Mouse (Mus musculus) forebrain, postnatal 0 days (tissue): ENCODE measurements around the gene Tns3. TPM values are rescaled to one million over a fixed set of nuclear protein-coding genes. Genes with fewer than 3 reads are reported as not detected.

ENCODE experiments used
- ATAC-seq: fragments of 200-750 bp; cut with Nextera tagmentation; 2 replicates; pipeline ENCODE4 v1.8.0; 2017; ENCODE audit warnings: mild to moderate bottlenecking, moderate library complexity
- DNase-seq: peaks from one replicate; pipeline ENCODE4 v3.0.0-alpha.2; 2015
- H3K27ac ChIP-seq: fragments of 300-500 bp; sonication (generic); 2 replicates; pipeline ENCODE4 v1.5.1; 2014; ENCODE audit warnings: low read depth, mild to moderate bottlenecking, antibody characterized with exemption, low read length, moderate library complexity, mixed read lengths
- H3K27me3 ChIP-seq: fragments of 300-500 bp; sonication (generic); 2 replicates; pipeline ENCODE4 v1.6.1; 2014; ENCODE audit warnings: mild to moderate bottlenecking, low read length, mixed read lengths; ENCODE audit not compliant: insufficient read depth
- H3K36me3 ChIP-seq: fragments of 300-500 bp; sonication (generic); 2 replicates; pipeline ENCODE4 v1.6.1; 2014; ENCODE audit warnings: mild to moderate bottlenecking, moderate library complexity; ENCODE audit not compliant: insufficient read depth
- H3K4me1 ChIP-seq: fragments of 300-500 bp; sonication (generic); 2 replicates; pipeline ENCODE4 v1.6.1; 2014; ENCODE audit warnings: antibody characterized with exemption; ENCODE audit not compliant: insufficient read depth
- H3K4me2 ChIP-seq: fragments of 300-500 bp; sonication (generic); 2 replicates; pipeline ENCODE4 v1.6.1; 2014; ENCODE audit warnings: low read depth, mild to moderate bottlenecking, moderate library complexity
- H3K4me3 ChIP-seq: fragments of 300-500 bp; sonication (generic); 2 replicates; pipeline ENCODE4 v1.5.1; 2014; ENCODE audit warnings: low read depth, low read length, mixed read lengths
- H3K9ac ChIP-seq: fragments of 300-500 bp; sonication (generic); 2 replicates; pipeline ENCODE4 v1.6.1; 2014; ENCODE audit warnings: mild to moderate bottlenecking
- H3K9me3 ChIP-seq: fragments of 300-500 bp; sonication (generic); 2 replicates; pipeline ENCODE4 v1.6.1; 2016; ENCODE audit warnings: low read length
- CTCF ChIP-seq: sonication (generic); IDR thresholded peaks from 2 replicates; pipeline ENCODE4 v1.5.1; 2016; ENCODE audit warnings: antibody characterized with exemption, control low read depth, low read depth
- WGBS: fragments of 180-500 bp; shearing (Covaris S2); extraction: QIAGEN DNeasy Blood & Tissue Kit; methylation state at CpG from one replicate; pipeline ENCODE4 v1.1.7; 2014; 5-methylcytosine and 5-hydroxymethylcytosine counted together
- polyA plus RNA-seq: library from polyadenylated mRNA; unstranded; fragments of >200 nt; fragmentation: Nextera tagmentation; extraction: Ambion mirVana; gene quantifications from 2 replicates; pipeline ENCODE4 v1.2.1, GENCODE M21; 2015
- total RNA-seq: library from RNA; depleted of rRNA; stranded (reverse); fragments of >200 nt; gene quantifications from 2 replicates; pipeline ENCODE4 v1.2.3, GENCODE M21; 2014

The Tns3 gene
- total and polyA plus RNA-seq, 2 experiments from 2014 or later: 6.2 to 26.5 TPM

DNA sequence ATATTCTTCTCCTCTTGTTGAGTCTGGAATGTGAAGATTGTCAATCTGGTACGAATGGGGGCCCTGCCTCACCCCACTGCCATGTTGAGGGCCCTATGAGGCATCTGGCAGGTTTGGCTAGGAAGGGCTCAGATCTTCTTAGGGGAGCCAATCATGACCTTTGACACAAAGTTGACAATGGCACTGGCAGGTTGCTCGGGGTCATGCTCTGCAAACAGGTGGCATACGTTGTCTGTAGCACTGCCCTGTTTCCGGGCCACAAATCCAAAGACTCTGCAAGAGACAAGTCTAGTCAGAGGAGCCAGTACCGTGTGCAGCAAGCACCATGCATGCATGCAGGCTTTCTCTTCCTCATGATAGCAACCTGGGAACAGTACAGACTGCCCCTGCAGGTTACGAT is 230.0 kb downstream of the Tns3 start:
- H3K4me1 ChIP-seq: no peaks in the 10 kb centered on the region
- no peak overlapping the region for H3K4me2 ChIP-seq
- ATAC-seq (no peak), DNase-seq (no peak)
- no peaks in the 10 kb centered on the region for H3K27me3 ChIP-seq
- H3K4me3 ChIP-seq: no peak overlapping the region
- H3K27ac ChIP-seq: no peak overlapping the region
- no peaks in the 10 kb centered on the region for H3K36me3 ChIP-seq
- H3K9ac ChIP-seq: no peak overlapping the region
- 95% methylated on average over 6 of the region's 6 CpGs for WGBS
- no peak for TF ChIP-seq CTCF
- H3K9me3 ChIP-seq: no peaks in the 10 kb centered on the region

DNA sequence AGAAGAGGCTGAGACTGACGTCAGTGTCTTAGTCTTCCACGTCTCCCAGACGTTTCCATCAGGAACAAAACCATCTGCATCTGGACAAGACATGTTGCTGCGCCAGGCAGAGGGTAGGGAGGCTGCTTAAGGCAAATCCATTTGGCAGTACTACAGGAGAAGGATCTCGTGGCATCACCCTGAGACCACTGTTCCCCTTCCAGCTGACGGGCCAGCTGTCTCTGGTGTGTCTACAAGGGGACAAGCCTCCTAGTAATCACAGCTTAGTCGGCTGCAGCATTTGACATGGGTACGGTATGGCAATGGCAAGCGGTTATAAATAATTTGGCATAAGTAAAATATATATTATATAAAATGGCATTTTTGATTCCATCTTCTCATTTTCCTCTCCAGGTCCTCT is 230.9 kb downstream of the Tns3 start:
- ATAC-seq: no peak
- DNase-seq: no peak
- Histone ChIP-seq H3K4me3 (no peak overlapping the region), H3K4me2 (no peak overlapping the region), H3K9ac (no peak overlapping the region), H3K9me3 (no peaks in the 10 kb centered on the region), H3K36me3 (no peaks in the 10 kb centered on the region), H3K27me3 (no peaks in the 10 kb centered on the region), H3K4me1 (no peaks in the 10 kb centered on the region), H3K27ac (no peak overlapping the region)
- 89% methylated on average over 9 of the region's 9 CpGs for WGBS
- TF ChIP-seq CTCF: no peak

DNA sequence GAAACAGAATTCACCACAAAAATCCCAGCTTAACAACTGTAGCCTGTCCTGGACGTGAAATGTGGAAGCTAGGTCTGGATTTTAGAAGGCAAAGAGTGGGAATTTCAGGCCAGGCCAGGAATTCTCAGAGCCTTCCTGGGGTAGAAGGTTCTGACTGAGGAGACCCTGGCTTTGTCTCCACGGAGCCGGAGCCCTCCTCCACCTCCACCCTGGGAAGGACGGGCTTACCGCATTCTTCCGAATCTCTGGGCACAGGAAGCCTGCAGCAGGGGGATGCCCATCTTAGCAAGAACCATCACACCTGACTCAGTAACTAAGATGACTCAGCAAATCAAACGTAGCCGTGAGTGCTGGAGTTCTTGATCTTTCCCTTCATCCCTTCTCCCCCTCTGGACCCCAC is 231.4 kb downstream of the Tns3 start:
- no peaks in the 10 kb centered on the region for H3K9me3 ChIP-seq
- no peak for ATAC-seq

DNA sequence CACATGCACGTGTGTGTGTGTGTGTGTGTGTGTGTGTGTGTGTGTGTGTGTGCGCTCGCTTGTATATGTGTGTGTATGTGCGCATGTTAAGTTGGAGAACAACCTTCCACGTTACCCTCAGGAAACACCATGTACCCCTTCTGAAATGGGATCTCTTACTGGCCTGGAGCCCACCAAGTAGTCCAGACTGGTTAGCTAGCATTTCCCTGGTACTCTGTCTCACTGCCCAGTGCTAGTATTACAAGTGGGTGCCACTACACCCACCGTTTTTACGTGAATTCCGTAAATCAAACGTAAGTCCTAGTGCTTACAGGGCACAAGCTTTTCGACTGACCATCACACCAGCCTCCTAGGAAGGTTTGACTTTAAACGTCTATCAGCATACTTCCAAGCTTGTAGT is 236.7 kb downstream of the Tns3 start:
- H3K27ac ChIP-seq: no peak overlapping the region
- no peak for TF ChIP-seq CTCF
- H3K9me3 ChIP-seq: no peaks in the 10 kb centered on the region
- H3K27me3 ChIP-seq: no peaks in the 10 kb centered on the region
- no peak overlapping the region for H3K9ac ChIP-seq
- H3K4me3 ChIP-seq: no peak overlapping the region
- no peak overlapping the region for H3K4me2 ChIP-seq
- no peaks in the 10 kb centered on the region for H3K36me3 ChIP-seq
- ATAC-seq (no peak), DNase-seq (no peak)
- 89% methylated on average over 11 of the region's 11 CpGs for WGBS
- no peaks in the 10 kb centered on the region for H3K4me1 ChIP-seq

More for the DNA sequence above, 231.4 kb downstream of the Tns3 start:
- no peaks in the 10 kb centered on the region for H3K4me1 ChIP-seq
- no peaks in the 10 kb centered on the region for H3K36me3 ChIP-seq
- no peak overlapping the region for H3K9ac ChIP-seq
- H3K4me3 ChIP-seq: no peak overlapping the region
- H3K4me2 ChIP-seq: no peak overlapping the region
- no peak overlapping the region for H3K27ac ChIP-seq
- WGBS: 88% methylated on average over 8 of the region's 8 CpGs
- DNase-seq: no peak
- no peaks in the 10 kb centered on the region for H3K27me3 ChIP-seq
- TF ChIP-seq CTCF: no peak

DNA sequence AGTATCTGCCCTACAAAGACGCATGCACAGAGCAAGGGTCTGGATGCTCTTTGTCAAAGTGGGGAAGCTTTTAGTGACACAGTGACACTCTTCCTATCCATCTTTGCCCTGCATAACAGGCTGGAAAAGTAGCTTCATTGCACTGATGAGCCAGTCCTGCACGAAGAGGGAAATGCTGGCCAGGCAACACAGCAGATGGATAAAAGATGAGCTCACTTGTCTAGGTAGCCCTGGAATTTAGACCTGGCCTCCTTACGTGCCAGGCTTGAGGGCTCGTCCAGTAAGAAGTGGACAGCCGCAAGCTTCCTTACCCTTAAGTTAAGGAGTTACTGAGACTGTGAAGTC is 239.1 kb downstream of the Tns3 start:
- DNase-seq: no peak
- Histone ChIP-seq H3K4me1 (no peaks in the 10 kb centered on the region), H3K4me3 (no peak overlapping the region), H3K27me3 (no peaks in the 10 kb centered on the region), H3K9me3 (no peaks in the 10 kb centered on the region), H3K27ac (peak overlapping the region; percentile 68; the same call in 1 of the 2 replicates), H3K36me3 (no peaks in the 10 kb centered on the region), H3K9ac (no peak overlapping the region), H3K4me2 (no peak overlapping the region)
- ATAC-seq: no peak
- 78% methylated on average over 5 of the region's 5 CpGs for WGBS
- TF ChIP-seq CTCF: no peak

DNA sequence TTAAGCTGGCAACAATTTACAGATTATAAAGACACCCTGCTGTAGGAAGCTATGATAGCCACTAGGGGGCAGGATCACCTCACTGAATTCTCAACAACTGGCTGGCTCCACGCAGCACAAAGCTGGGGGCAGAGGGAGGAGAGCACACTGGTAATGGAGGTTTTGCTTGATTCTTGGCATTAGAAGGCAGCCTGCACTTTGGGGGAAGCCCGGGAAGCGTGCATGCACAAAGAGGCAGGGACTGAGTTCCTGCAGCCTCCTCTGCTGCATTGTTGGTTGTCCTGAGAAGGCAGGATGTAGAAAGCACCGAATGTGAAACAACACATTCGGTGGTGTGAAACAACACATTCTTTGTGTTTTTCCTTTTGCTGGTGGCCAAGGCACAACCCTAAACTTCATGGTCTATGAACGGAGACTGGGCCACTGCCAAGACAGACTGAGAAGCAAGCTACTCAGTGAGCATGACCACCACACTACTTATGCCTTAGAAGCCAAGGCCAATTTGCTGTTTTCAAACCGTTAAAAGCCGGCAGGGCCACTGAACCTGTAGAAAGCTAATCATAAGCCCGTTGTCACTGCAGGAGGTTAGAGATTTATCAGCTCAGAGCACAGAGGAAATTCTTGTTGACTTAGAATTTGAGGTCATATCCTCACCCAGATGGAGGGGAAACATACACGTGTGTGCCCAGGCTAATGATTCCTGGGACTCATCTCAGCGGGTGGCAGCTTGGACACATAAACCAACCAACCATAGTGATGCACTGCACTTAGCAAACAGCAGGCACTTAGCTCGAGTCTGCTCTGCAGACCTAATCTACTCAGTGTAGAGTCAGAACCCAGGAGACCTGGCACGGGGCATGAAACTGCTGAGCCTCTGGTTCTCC is 239.8 kb downstream of the Tns3 start:
- peak overlapping the region; percentile 6; the same call in 1 of the 2 replicates for H3K9ac ChIP-seq
- peak; percentile 97 for TF ChIP-seq CTCF
- DNase-seq (peak; percentile 94), ATAC-seq (peak; percentile 97)
- H3K9me3 ChIP-seq: no peaks in the 10 kb centered on the region
- peak overlapping the region; percentile 40 for H3K4me2 ChIP-seq
- WGBS: 19% methylated on average over 13 of the region's 13 CpGs
- H3K27ac ChIP-seq: peak overlapping the region; percentile 68
- H3K27me3 ChIP-seq: no peaks in the 10 kb centered on the region
- H3K36me3 ChIP-seq: no peaks in the 10 kb centered on the region
- no peaks in the 10 kb centered on the region for H3K4me1 ChIP-seq
- H3K4me3 ChIP-seq: no peak overlapping the region

DNA sequence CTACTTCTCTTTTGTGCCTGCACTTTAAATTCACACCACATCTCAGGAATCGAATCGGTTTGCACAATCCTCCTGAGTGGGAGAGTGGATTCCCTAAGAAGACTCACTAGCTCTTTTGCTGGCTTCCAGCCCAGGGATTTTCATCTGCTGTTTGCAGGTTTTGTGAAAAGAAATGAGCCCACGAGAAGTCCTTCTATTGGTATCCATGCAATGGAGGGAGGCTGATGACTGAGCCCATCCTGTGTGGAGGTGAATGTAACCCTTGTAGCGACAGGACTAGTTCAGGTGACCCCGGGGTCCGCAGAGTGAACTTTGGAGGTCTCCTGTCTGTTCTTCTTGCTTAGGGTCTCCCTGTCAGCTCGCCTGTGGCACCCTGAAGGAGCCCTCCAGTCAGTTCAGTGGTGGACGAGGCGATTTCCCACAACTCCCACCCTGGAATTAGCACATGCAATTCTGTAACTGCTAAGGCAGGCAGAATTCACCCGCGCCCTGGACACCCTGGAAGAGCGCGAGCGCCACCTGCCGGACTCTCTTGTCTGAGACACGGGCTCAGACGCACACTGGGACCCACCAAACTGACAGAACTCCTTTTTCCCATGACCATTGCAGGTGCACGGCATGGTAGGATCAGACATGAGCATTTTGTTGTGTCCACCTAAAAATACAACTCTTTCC is 259.0 kb downstream of the Tns3 start:
- DNase-seq (peak; percentile 86), ATAC-seq (peak; percentile 96)
- no peak overlapping the region for H3K9ac ChIP-seq
- H3K4me3 ChIP-seq: no peak overlapping the region
- peak; percentile 94 for TF ChIP-seq CTCF
- H3K27ac ChIP-seq: no peak overlapping the region
- no peak overlapping the region for H3K4me2 ChIP-seq
- 26% methylated on average over 18 of the region's 18 CpGs for WGBS
- H3K9me3 ChIP-seq: no peaks in the 10 kb centered on the region
- no peaks in the 10 kb centered on the region for H3K27me3 ChIP-seq
- H3K36me3 ChIP-seq: no peaks in the 10 kb centered on the region
- H3K4me1 ChIP-seq: no peaks in the 10 kb centered on the region
